In genomic region chr17:57059486-57059977, GRCm38 (mm10) we compare ENCODE assay signal across 7 mouse cellular contexts. TPM values are rescaled to one million over a fixed set of nuclear protein-coding genes. Genes with fewer than 3 reads are reported as not detected.
A peak's percentile ranks its signal among the peaks of the same experiment; 100 is the strongest.
DNase-seq lines count a peak whose midpoint lies in the region; ATAC-seq and TF ChIP-seq lines count a peak whose summit lies in the region.

Gene Slc25a23, minus strand, starts transcription at chr17:57059863.

- peak within 1 kb of the TSS; percentile 69 for H3K9ac ChIP-seq in intestine, postnatal 0 days (ENCODE audit: low read depth, low read length)
- H3K9ac ChIP-seq in midbrain, embryonic 11.5 days (ENCODE audit: low read length) = peak within 1 kb of the TSS; percentile 82

- H3K36me3 ChIP-seq in intestine, postnatal 0 days (ENCODE audit: control insufficient read depth, insufficient read depth) = no peaks in the 10 kb centered on the region; the same call in 1 of the 2 replicates
- 0 out of 2 replicates have a peak, but pooled peaks cover 4% of the 10 kb centered on the region for H3K36me3 ChIP-seq in midbrain, embryonic 11.5 days (ENCODE audit: control insufficient read depth, insufficient read depth, low read length)
- no peaks in the 10 kb centered on the region for H3K36me3 ChIP-seq in small intestine, adult 2 months (ENCODE audit: control insufficient read depth, insufficient read depth, low read length)

- H3K9me3 ChIP-seq in intestine, postnatal 0 days (ENCODE audit: control insufficient read depth) = no peaks in the 10 kb centered on the region
- H3K9me3 ChIP-seq in midbrain, embryonic 11.5 days (ENCODE audit: control insufficient read depth, low read length) = no peaks in the 10 kb centered on the region

- ATAC-seq in intestine, postnatal 0 days = no peak
- peak; percentile 79 for ATAC-seq in midbrain, embryonic 11.5 days (ENCODE audit: low FRiP score)

- H3K27me3 ChIP-seq in intestine, postnatal 0 days (replicated peaks; ENCODE audit: control insufficient read depth, insufficient read depth, low read length) = peaks cover 8% of the 10 kb centered on the region; the same call in 1 of the 2 replicates
- peaks cover 27% of the 10 kb centered on the region for H3K27me3 ChIP-seq in midbrain, embryonic 11.5 days (ENCODE audit: control insufficient read depth, insufficient read depth, low read length)
- H3K27me3 ChIP-seq in small intestine, adult 2 months (ENCODE audit: control insufficient read depth, insufficient read depth, low read length) = no peaks in the 10 kb centered on the region

- H3K27ac ChIP-seq in intestine, postnatal 0 days (ENCODE audit: low read depth, low read length) = peak within 1 kb of the TSS; percentile 76
- peak within 1 kb of the TSS; percentile 72 for H3K27ac ChIP-seq in midbrain, embryonic 11.5 days (ENCODE audit: low read depth, low read length)
- H3K27ac ChIP-seq in small intestine, adult 2 months (ENCODE audit: insufficient read depth, low read depth, low read length) = peak within 1 kb of the TSS; percentile 72

- under 1% methylated on average over 36 of the region's 45 CpGs for WGBS in intestine, postnatal 0 days
- WGBS in midbrain, embryonic 11.5 days = 1% methylated on average over 25 of the region's 45 CpGs
- under 1% methylated on average over 45 of the region's 45 CpGs for WGBS in small intestine, adult 2 months

- TF ChIP-seq POLR2A in small intestine, adult 2 months (IDR thresholded peaks at IDR 0.05; ENCODE audit: low read depth, low read length) = no peak

- peak within 1 kb of the TSS; percentile 98 for H3K4me2 ChIP-seq in intestine, postnatal 0 days (replicated peaks; ENCODE audit: low read depth)
- H3K4me2 ChIP-seq in midbrain, embryonic 11.5 days = peak within 1 kb of the TSS; percentile 73

- H3K4me3 ChIP-seq in intestine, postnatal 0 days (ENCODE audit: low read depth, low read length) = peak within 1 kb of the TSS; percentile 68
- H3K4me3 ChIP-seq in midbrain, embryonic 11.5 days (ENCODE audit: low read depth, low read length) = peak within 1 kb of the TSS; percentile 79
- H3K4me3 ChIP-seq in small intestine, adult 2 months (ENCODE audit: low read depth, low read length) = peak within 1 kb of the TSS; percentile 77

- peaks cover 11% of the 10 kb centered on the region; the same call in 1 of the 2 replicates for H3K4me1 ChIP-seq in intestine, postnatal 0 days (replicated peaks; ENCODE audit: control insufficient read depth, insufficient read depth, low read length)
- H3K4me1 ChIP-seq in midbrain, embryonic 11.5 days (ENCODE audit: control insufficient read depth, insufficient read depth, low read length) = peaks cover 15% of the 10 kb centered on the region
- peaks cover 5% of the 10 kb centered on the region; the same call in 1 of the 2 replicates for H3K4me1 ChIP-seq in small intestine, adult 2 months (ENCODE audit: control insufficient read depth, insufficient read depth, insufficient read length, low read length)

- TF ChIP-seq CTCF in intestine, postnatal 0 days (IDR thresholded peaks at IDR 0.05; ENCODE audit: low read depth) = no peak
- no peak for TF ChIP-seq CTCF in small intestine, adult 2 months (IDR thresholded peaks at IDR 0.05; ENCODE audit: extremely low read depth, insufficient read length, insufficient replicate concordance, low read depth, low read length)

- DNase-seq in adrenal gland, postnatal 10 days = peak; percentile 84
- peak; percentile 87 for DNase-seq in embryo, embryonic 10.5 days (ENCODE audit: low spot score)
- peak; percentile 53 to 78 for DNase-seq in gastrocnemius, postnatal 4 days (ENCODE audit: low spot score in 2 of 2)
- peak; percentile 78 to 79 for DNase-seq in left cerebral cortex, postnatal 25 days (ENCODE audit: low spot score in 2 of 2)
- peak; percentile 96 for DNase-seq in midbrain, embryonic 11.5 days (ENCODE audit: low spot score, missing footprints)

- intact Hi-C loops in left cerebral cortex, postnatal 25 days (cut with DNase I) = loop anchor here (1.0 kb wide), 2 partner anchors 28 to 48 kb away; partner anchors contain the start of genes Gm17949, Gtf2f1 and Khsrp

RNA-seq across cellular contexts. Expression of gene Slc25a23, which starts in this region (rescaled TPM):
- total RNA-seq in adrenal gland, postnatal 10 days (2021) = 100 to 1,000 TPM; 119 to 122 TPM
- total RNA-seq in gastrocnemius, postnatal 4 days (2021) = 10 to 100 TPM; 35.5 to 35.7 TPM
- polyA plus RNA-seq in intestine, postnatal 0 days (2015; fragmentation: Nextera tagmentation; extraction: Ambion mirVana) = 4.8 and 5.1 TPM in 2 replicates
- 100 to 1,000 TPM; 338 to 348 TPM for total RNA-seq in left cerebral cortex, postnatal 25 days (2021)
- 14.2 and 16.5 TPM in 2 replicates for polyA plus RNA-seq in midbrain, embryonic 11.5 days (2014; fragmentation: Nextera tagmentation; extraction: Ambion mirVana)
- polyA plus RNA-seq in small intestine, adult 2 months (2012; rRNA removed) = 13.3 and 14.3 TPM in 2 replicates
